In the genomic region with DNA sequence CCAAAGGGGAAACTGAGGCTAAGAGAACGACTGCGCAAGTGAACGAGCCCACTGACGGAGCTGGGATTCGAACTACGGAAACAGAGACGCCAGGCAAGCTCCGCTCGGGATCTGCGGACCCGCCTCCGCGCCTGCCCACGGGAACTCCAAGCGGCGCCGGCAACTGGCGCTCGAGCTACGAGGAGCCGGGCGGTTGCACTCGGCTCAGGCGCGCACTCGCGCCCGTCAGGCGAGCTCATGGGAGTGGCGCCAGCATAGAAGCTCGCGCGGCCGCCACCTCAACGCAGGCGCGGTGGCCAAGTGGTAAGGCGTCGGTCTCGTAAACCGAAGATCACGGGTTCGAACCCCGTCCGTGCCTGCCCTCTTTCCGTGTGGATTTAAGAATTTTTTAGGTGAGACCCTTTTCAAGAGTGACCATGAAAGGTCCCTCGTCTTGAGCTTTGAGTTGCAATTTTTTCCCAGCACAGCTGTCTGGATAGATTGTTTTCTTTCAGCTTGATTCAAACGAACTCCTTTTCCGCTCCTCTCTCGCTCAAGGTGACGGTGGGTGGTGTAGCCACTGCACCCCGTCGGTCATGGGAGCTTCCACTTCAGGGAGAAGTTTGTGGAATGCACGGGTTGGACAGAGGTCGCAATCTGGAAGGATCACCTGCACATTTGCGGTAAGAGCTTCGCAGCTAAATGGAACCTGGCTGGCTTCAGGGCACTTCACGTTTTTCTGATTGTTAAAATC, we compare ENCODE assay signal across 8 mouse cellular contexts.
DNase-seq lines count a peak whose midpoint lies in the region; ATAC-seq and TF ChIP-seq lines count a peak whose summit lies in the region.

No protein-coding gene starts in this region.

- H3K4me1 ChIP-seq in E14TG2a.4 (replicated peaks; ENCODE audit: low read depth, low read length): peaks cover 25% of the 10 kb centered on the region
- 0 out of 2 replicates have a peak, but pooled peaks cover 3% of the 10 kb centered on the region for H3K4me1 ChIP-seq in forebrain, embryonic 11.5 days (replicated peaks; ENCODE audit: control insufficient read depth, insufficient read depth, low read length)
- 0 out of 2 replicates have a peak, but pooled peaks cover 2% of the 10 kb centered on the region for H3K4me1 ChIP-seq in heart, embryonic 16.5 days (ENCODE audit: control insufficient read depth, insufficient read depth, low read length)
- H3K4me1 ChIP-seq in liver, embryonic 13.5 days (replicated peaks): peaks cover 38% of the 10 kb centered on the region
- no peaks in the 10 kb centered on the region for H3K4me1 ChIP-seq in stomach, embryonic 14.5 days (ENCODE audit: control insufficient read depth, insufficient read depth, low read length)

- peak; percentile 93 for ATAC-seq in forebrain, embryonic 11.5 days (replicated peaks; ENCODE audit: low FRiP score)
- ATAC-seq in heart, embryonic 16.5 days (replicated peaks; ENCODE audit: extremely low read depth, insufficient read depth, low FRiP score): peak; percentile 93
- ATAC-seq in liver, embryonic 13.5 days (ENCODE audit: low read depth): peak; percentile 94
- peak; percentile 95 for ATAC-seq in stomach, embryonic 14.5 days (ENCODE audit: insufficient number of reproducible peaks, insufficient read depth, low FRiP score, low read depth)

- H3K36me3 ChIP-seq in E14TG2a.4 (ENCODE audit: insufficient read depth, low read length): no peaks in the 10 kb centered on the region
- H3K36me3 ChIP-seq in forebrain, embryonic 11.5 days (ENCODE audit: control insufficient read depth, insufficient read depth, low read length): no peaks in the 10 kb centered on the region
- no peaks in the 10 kb centered on the region for H3K36me3 ChIP-seq in heart, embryonic 16.5 days (ENCODE audit: control insufficient read depth, insufficient read depth)
- H3K36me3 ChIP-seq in liver, embryonic 13.5 days: no peaks in the 10 kb centered on the region
- no peaks in the 10 kb centered on the region for H3K36me3 ChIP-seq in stomach, embryonic 14.5 days (ENCODE audit: control insufficient read depth, insufficient read depth, low read length)

- peak; percentile 91 for DNase-seq in c-Kit-positive CD71-positive TER-119-negative erythroid progenitor cells, embryonic 14.5 days (ENCODE audit: low read depth)
- peak; percentile 99 for DNase-seq in forebrain, embryonic 11.5 days (ENCODE audit: low spot score)
- DNase-seq in kidney, postnatal 25 days: peak; percentile 96
- peak; percentile 95 for DNase-seq in liver, embryonic 13.5 days
- peak; percentile 93 to 96 for DNase-seq in natural killer cell, adult 2 months (ENCODE audit: low spot score in 2 of 2)

- H3K9ac ChIP-seq in forebrain, embryonic 11.5 days (ENCODE audit: low read length): peak overlapping the region; percentile 60
- H3K9ac ChIP-seq in heart, embryonic 16.5 days (ENCODE audit: low read length): peak overlapping the region; percentile 83
- peak overlapping the region; percentile 79 for H3K9ac ChIP-seq in liver, embryonic 13.5 days
- H3K9ac ChIP-seq in stomach, embryonic 14.5 days (replicated peaks; ENCODE audit: low read depth, low read length): peak overlapping the region; percentile 37

- peak overlapping the region; percentile 63 for H3K4me2 ChIP-seq in forebrain, embryonic 11.5 days (ENCODE audit: low read depth, low read length, severe bottlenecking)
- H3K4me2 ChIP-seq in heart, embryonic 16.5 days (ENCODE audit: low read depth, low read length): peak overlapping the region; percentile 89
- H3K4me2 ChIP-seq in liver, embryonic 13.5 days: peak overlapping the region; percentile 86
- H3K4me2 ChIP-seq in stomach, embryonic 14.5 days (replicated peaks; ENCODE audit: low read depth, low read length): peak overlapping the region; percentile 63

- no peak for TF ChIP-seq CTCF in E14TG2a.4 (conservative IDR thresholded peaks at IDR 0.05; ENCODE audit: low read length)

- peak overlapping the region; percentile 81 for H3K4me3 ChIP-seq in E14TG2a.4 (replicated peaks; ENCODE audit: low read length)
- H3K4me3 ChIP-seq in forebrain, embryonic 11.5 days (ENCODE audit: low read depth, low read length): peak overlapping the region; percentile 54
- peak overlapping the region; percentile 75 for H3K4me3 ChIP-seq in heart, embryonic 16.5 days (ENCODE audit: low read length)
- H3K4me3 ChIP-seq in liver, embryonic 13.5 days (replicated peaks): peak overlapping the region; percentile 74
- H3K4me3 ChIP-seq in stomach, embryonic 14.5 days (ENCODE audit: low read depth, low read length): peak overlapping the region; percentile 47

- under 1% methylated on average over 58 of the region's 58 CpGs for WGBS in forebrain, embryonic 11.5 days
- under 1% methylated on average over 58 of the region's 58 CpGs for WGBS in heart, embryonic 16.5 days
- WGBS in liver, embryonic 13.5 days (ENCODE audit: insufficient replicate concordance): under 1% methylated on average over 58 of the region's 58 CpGs
- under 1% methylated on average over 58 of the region's 58 CpGs for WGBS in stomach, embryonic 14.5 days

- peaks cover 10% of the 10 kb centered on the region for H3K27me3 ChIP-seq in E14TG2a.4 (ENCODE audit: insufficient read depth, low read length)
- H3K27me3 ChIP-seq in forebrain, embryonic 11.5 days (ENCODE audit: control insufficient read depth, insufficient read depth, low read length): no peaks in the 10 kb centered on the region
- H3K27me3 ChIP-seq in heart, embryonic 16.5 days (ENCODE audit: control insufficient read depth, insufficient read depth, low read length): no peaks in the 10 kb centered on the region
- H3K27me3 ChIP-seq in liver, embryonic 13.5 days: no peaks in the 10 kb centered on the region
- H3K27me3 ChIP-seq in stomach, embryonic 14.5 days (ENCODE audit: control insufficient read depth, insufficient read depth, low read length): no peaks in the 10 kb centered on the region

- H3K27ac ChIP-seq in forebrain, embryonic 11.5 days (ENCODE audit: low read depth, low read length): no peak overlapping the region
- H3K27ac ChIP-seq in heart, embryonic 16.5 days (ENCODE audit: low read length): peak overlapping the region; percentile 96
- H3K27ac ChIP-seq in liver, embryonic 13.5 days: peak overlapping the region; percentile 77
- peak overlapping the region; percentile 48; the same call in 1 of the 2 replicates for H3K27ac ChIP-seq in stomach, embryonic 14.5 days (ENCODE audit: low read length)

- H3K9me3 ChIP-seq in E14TG2a.4 (ENCODE audit: low read length): no peaks in the 10 kb centered on the region
- H3K9me3 ChIP-seq in forebrain, embryonic 11.5 days (ENCODE audit: control insufficient read depth, low read length): no peaks in the 10 kb centered on the region
- no peaks in the 10 kb centered on the region for H3K9me3 ChIP-seq in heart, embryonic 16.5 days (replicated peaks; ENCODE audit: control insufficient read depth, low read length)
- no peaks in the 10 kb centered on the region for H3K9me3 ChIP-seq in liver, embryonic 13.5 days (replicated peaks)
- H3K9me3 ChIP-seq in stomach, embryonic 14.5 days (ENCODE audit: control insufficient read depth, low read depth, low read length): no peaks in the 10 kb centered on the region
